Mouse (Mus musculus): ENCODE results near the gene Vash1. TPM values are rescaled to one million over a fixed set of nuclear protein-coding genes. Genes with fewer than 3 reads are reported as not detected.

Gene Vash1
- 21.1 and 27.4 TPM in 2 replicates for polyA plus RNA-seq (2016; fragmentation: Nextera tagmentation; extraction: Ambion mirVana)

GRCm38 (mm10) chr12:86678591-86679545 is at the start of gene Vash1:
Vash1 (plus strand) TSS chr12:86678700.
- WGBS: under 1% methylated on average over 94 of the region's 94 CpGs
- peaks cover 53% of the 10 kb centered on the region for H3K4me1 ChIP-seq (replicated peaks)
- H3K27ac ChIP-seq: peak within 1 kb of the TSS; percentile 98
- H3K36me3 ChIP-seq: peaks cover 16% of the 10 kb centered on the region
- DNase-seq (ENCODE audit: low spot score): peak; percentile 87
- H3K9me3 ChIP-seq: 0 out of 2 replicates have a peak, but pooled peaks cover 3% of the 10 kb centered on the region
- peaks cover 14% of the 10 kb centered on the region; the same call in 1 of the 2 replicates for H3K27me3 ChIP-seq (ENCODE audit: insufficient read depth, poor library complexity, severe bottlenecking)
- peak within 1 kb of the TSS; percentile 89 for H3K4me3 ChIP-seq

DNA sequence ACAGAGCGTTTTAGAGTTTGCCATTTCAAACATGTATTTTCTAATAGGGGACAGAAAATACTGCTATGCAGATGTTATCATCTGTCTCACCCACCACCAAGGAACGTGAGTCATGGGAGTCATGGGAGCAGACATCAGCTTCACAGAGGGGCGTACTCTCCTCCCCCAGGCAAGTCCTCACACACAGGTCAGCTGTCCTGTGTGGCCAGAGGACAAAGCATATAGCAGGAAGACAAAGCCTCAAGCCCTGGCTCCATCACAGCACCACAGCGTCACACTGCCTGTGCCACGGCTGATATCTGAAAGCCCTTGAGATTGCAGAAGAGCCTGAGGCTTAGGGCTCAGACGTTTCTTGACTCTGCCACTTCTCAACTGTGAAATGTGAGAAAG is 49.7 kb upstream of the Vash1 start:
- WGBS: 83% methylated on average over 6 of the region's 6 CpGs
- Histone ChIP-seq H3K9me3 (no peaks in the 10 kb centered on the region), H3K4me1 (replicated peaks) (no peaks in the 10 kb centered on the region), H3K27me3 (ENCODE audit: insufficient read depth, poor library complexity, severe bottlenecking) (no peaks in the 10 kb centered on the region), H3K36me3 (no peaks in the 10 kb centered on the region), H3K27ac (no peak overlapping the region), H3K4me3 (no peak overlapping the region)
- DNase-seq (ENCODE audit: low spot score): no peak

DNA sequence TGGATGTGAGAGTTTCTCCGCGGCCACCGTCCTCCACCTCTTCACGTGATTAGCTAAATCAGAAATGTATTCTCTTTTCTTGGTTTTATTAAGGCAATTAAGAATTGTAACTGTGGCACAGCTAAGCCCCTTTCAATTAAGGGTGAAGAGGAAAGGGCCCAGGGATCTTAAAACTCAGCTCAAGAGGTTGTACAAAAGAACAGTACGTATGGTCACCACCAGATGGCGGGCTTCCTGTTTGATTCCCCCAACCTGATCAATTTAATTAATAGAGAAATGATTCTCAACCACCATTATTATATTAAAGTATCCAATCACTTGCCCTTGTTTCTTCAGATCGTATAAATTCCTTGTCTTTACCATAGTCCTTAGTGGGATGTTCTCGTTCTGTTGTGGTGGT is 36.7 kb upstream of the Vash1 start:
- 36% methylated on average over 8 of the region's 8 CpGs for WGBS
- H3K4me1 ChIP-seq (replicated peaks): peaks cover 28% of the 10 kb centered on the region
- DNase-seq (ENCODE audit: low spot score): peak; percentile 23
- no peaks in the 10 kb centered on the region for H3K9me3 ChIP-seq
- H3K27ac ChIP-seq: no peak overlapping the region
- H3K36me3 ChIP-seq: no peaks in the 10 kb centered on the region
- H3K27me3 ChIP-seq (ENCODE audit: insufficient read depth, poor library complexity, severe bottlenecking): no peaks in the 10 kb centered on the region
- H3K4me3 ChIP-seq: no peak overlapping the region

DNA sequence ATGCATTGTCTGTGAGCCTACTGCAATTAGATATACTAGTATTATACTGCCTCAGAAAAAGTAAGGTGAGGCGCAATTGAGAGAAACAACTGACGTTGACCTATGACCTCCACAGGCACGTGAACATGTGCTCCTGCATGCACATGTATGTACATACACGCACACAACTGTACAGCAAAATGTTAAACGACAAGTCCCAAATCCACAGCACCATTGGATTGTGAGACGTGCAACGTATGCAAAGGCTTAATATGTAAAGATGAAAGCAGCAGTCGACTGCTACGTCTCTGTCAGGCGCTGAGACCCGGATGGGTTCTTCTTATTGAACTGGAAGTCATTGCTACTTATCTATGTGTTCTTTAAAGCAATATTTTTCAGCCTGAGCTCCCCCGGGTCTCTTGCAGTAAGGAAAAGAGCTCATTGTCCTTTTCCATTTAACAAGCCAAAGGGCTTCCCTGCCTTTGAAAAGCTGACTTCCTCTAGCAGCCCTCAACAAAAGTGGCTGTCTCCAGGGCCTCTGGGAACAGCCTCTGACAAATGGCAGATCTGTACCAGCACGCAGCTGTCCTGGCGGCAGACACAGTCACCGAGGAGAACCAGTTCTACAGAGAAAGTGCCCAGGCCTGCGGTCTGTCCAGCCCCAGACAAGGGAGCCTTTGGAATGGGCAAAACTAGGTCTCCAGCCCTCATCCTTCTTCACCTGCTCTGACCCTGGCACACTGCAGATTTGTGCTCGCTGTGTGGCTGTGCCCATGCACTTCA is 33.8 kb upstream of the Vash1 start:
- H3K36me3 ChIP-seq: no peaks in the 10 kb centered on the region
- peak overlapping the region; percentile 76 for H3K27ac ChIP-seq
- H3K27me3 ChIP-seq (ENCODE audit: insufficient read depth, poor library complexity, severe bottlenecking): no peaks in the 10 kb centered on the region
- peak; percentile 47 for DNase-seq (ENCODE audit: low spot score)
- H3K4me1 ChIP-seq (replicated peaks): peaks cover 40% of the 10 kb centered on the region
- H3K4me3 ChIP-seq: no peak overlapping the region
- no peaks in the 10 kb centered on the region for H3K9me3 ChIP-seq
- WGBS: 60% methylated on average over 17 of the region's 17 CpGs

DNA sequence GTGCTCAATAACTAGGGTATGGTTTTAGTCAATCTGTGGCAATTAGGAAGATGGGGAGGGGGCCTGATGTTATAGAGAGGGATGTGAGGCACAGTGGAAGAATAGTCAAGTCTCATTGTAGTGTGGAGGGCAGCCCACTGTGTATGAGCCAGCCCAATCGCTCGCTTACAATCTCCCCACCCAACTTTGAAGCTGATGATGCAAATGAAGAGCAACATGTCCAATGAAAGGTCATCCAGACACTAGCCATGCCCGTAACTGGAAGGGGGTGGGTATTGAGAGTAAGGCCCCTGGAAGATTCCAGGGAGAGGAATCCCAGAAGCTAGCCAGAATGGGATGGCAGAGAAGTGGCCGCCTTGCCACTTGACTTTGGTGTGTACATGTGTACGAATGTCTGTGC is 33.0 kb upstream of the Vash1 start:
- Histone ChIP-seq H3K4me3 (no peak overlapping the region), H3K9me3 (no peaks in the 10 kb centered on the region), H3K36me3 (no peaks in the 10 kb centered on the region), H3K27me3 (ENCODE audit: insufficient read depth, poor library complexity, severe bottlenecking) (no peaks in the 10 kb centered on the region), H3K27ac (peak overlapping the region; percentile 18; the same call in 1 of the 2 replicates), H3K4me1 (replicated peaks) (peaks cover 41% of the 10 kb centered on the region)
- WGBS: 83% methylated on average over 5 of the region's 5 CpGs
- DNase-seq (ENCODE audit: low spot score): no peak

GRCm38 (mm10) chr12:86646831-86647230 is 31.7 kb upstream of the Vash1 start:
- Histone ChIP-seq H3K27ac (peak overlapping the region; percentile 29; the same call in 1 of the 2 replicates), H3K9me3 (no peaks in the 10 kb centered on the region), H3K4me3 (no peak overlapping the region), H3K36me3 (no peaks in the 10 kb centered on the region), H3K4me1 (replicated peaks) (peaks cover 52% of the 10 kb centered on the region), H3K27me3 (ENCODE audit: insufficient read depth, poor library complexity, severe bottlenecking) (no peaks in the 10 kb centered on the region)
- WGBS: 75% methylated on average over 9 of the region's 9 CpGs
- DNase-seq (ENCODE audit: low spot score): no peak

- H3K4me1 ChIP-seq (replicated peaks): peaks cover 57% of the 10 kb centered on the region
- DNase-seq (ENCODE audit: low spot score): no peak
- H3K27me3 ChIP-seq (ENCODE audit: insufficient read depth, poor library complexity, severe bottlenecking): no peaks in the 10 kb centered on the region
- no peaks in the 10 kb centered on the region for H3K9me3 ChIP-seq
- H3K27ac ChIP-seq: no peak overlapping the region
- 61% methylated on average over 9 of the region's 9 CpGs for WGBS
- no peaks in the 10 kb centered on the region for H3K36me3 ChIP-seq
- no peak overlapping the region for H3K4me3 ChIP-seq
These were observed 31.2 kb upstream of the Vash1 start for GRCm38 (mm10) chr12:86647279-86647678.

GRCm38 (mm10) chr12:86647736-86648135 is 30.8 kb upstream of the Vash1 start:
- no peaks in the 10 kb centered on the region for H3K9me3 ChIP-seq
- WGBS: 86% methylated on average over 5 of the region's 5 CpGs
- no peak for DNase-seq (ENCODE audit: low spot score)
- no peak overlapping the region for H3K27ac ChIP-seq
- H3K4me1 ChIP-seq (replicated peaks): peaks cover 61% of the 10 kb centered on the region
- no peaks in the 10 kb centered on the region for H3K36me3 ChIP-seq
- H3K4me3 ChIP-seq: no peak overlapping the region
- no peaks in the 10 kb centered on the region for H3K27me3 ChIP-seq (ENCODE audit: insufficient read depth, poor library complexity, severe bottlenecking)

DNA sequence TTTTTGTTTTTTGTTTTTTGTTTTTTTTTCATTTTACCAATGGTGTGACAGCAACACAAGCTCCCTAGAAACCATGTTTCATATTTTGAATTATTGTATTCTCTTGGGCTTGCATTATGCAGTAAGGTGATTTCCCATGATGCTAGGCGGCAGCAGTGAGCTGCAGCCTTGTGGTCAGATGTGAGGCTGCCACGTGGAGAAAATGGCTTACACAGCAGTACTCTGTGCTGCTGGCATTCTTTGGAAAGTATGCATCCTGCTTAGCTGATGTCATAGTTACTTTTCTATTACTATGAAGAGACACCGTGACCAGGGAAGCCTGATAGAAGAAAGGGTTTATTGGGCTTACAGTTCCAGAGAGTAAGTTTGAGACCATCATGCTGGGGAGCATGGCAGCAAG is 30.0 kb upstream of the Vash1 start:
- Histone ChIP-seq H3K9me3 (no peaks in the 10 kb centered on the region), H3K4me1 (replicated peaks) (peaks cover 62% of the 10 kb centered on the region), H3K27me3 (ENCODE audit: insufficient read depth, poor library complexity, severe bottlenecking) (no peaks in the 10 kb centered on the region), H3K4me3 (no peak overlapping the region), H3K27ac (no peak overlapping the region), H3K36me3 (no peaks in the 10 kb centered on the region)
- no peak for DNase-seq (ENCODE audit: low spot score)
- 80% methylated on average over 3 of the region's 3 CpGs for WGBS

- WGBS: 84% methylated on average over 8 of the region's 8 CpGs
- no peaks in the 10 kb centered on the region for H3K27me3 ChIP-seq (ENCODE audit: insufficient read depth, poor library complexity, severe bottlenecking)
- H3K4me3 ChIP-seq: no peak overlapping the region
- no peaks in the 10 kb centered on the region for H3K9me3 ChIP-seq
- peaks cover 49% of the 10 kb centered on the region for H3K4me1 ChIP-seq (replicated peaks)
- no peak for DNase-seq (ENCODE audit: low spot score)
- H3K27ac ChIP-seq: no peak overlapping the region
- H3K36me3 ChIP-seq: no peaks in the 10 kb centered on the region
These were observed 27.1 kb upstream of the Vash1 start for GRCm38 (mm10) chr12:86651301-86651860.

DNA sequence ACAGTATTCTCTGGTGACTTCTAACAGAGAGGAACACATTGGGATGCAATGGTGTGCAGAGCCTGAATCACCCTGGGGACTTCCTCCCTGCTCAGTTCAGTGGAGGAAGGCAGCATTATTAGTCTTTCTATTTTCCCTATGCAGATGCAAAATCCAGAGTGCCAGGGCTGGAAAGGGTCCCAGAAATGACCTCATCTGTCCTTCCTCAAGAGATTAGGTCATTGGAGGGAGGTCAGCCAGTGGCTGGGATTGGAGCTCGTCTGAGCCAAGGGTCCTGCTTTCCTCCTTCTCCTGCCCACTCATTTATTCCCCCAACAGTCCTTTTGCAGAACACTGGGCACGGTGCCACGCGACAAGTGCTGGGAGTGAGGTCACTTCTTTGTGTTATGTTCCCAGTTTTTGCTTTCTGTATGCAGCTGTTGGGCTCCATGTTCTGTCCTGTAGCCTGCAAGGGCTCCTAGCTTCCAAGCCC is 25.9 kb upstream of the Vash1 start:
- Histone ChIP-seq H3K4me3 (no peak overlapping the region), H3K9me3 (no peaks in the 10 kb centered on the region), H3K27me3 (ENCODE audit: insufficient read depth, poor library complexity, severe bottlenecking) (no peaks in the 10 kb centered on the region), H3K4me1 (replicated peaks) (peaks cover 37% of the 10 kb centered on the region), H3K27ac (0 out of 2 replicates have a peak overlapping the region, but pooled peaks have one; percentile 35), H3K36me3 (no peaks in the 10 kb centered on the region)
- DNase-seq (ENCODE audit: low spot score): no peak
- WGBS: 83% methylated on average over 4 of the region's 4 CpGs

DNA sequence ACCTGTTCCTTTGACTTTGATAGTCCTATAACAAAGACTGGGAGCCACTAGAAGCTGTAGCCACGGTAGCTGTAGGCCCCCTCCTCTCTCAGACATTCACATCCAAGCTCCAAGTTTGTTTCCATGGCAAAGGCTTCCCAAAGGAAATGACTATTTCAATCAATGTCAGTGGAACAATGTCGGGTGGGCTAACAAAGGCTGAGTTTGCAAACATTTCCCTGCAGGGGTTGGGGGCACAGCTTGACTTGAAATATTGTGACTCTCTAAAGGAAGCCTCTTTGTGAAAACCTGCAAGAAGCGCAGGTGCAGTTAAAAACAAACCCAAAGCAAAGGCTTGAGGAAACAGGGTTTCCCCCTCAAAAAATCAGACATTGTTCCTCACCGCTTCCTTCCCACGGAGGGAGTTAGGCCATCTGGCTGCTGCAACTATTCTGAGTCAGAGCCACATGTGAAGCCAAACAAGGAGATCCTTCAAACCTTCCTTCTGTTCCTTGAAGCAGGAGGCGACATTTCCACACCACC is 19.0 kb upstream of the Vash1 start:
- H3K36me3 ChIP-seq: no peaks in the 10 kb centered on the region
- H3K27me3 ChIP-seq (ENCODE audit: insufficient read depth, poor library complexity, severe bottlenecking): no peaks in the 10 kb centered on the region; the same call in 1 of the 2 replicates

More for the DNA sequence above, 19.0 kb upstream of the Vash1 start:
- H3K4me3 ChIP-seq: no peak overlapping the region
- peak; percentile 62 for DNase-seq (ENCODE audit: low spot score)
- no peaks in the 10 kb centered on the region for H3K9me3 ChIP-seq
- 21% methylated on average over 6 of the region's 6 CpGs for WGBS
- peak overlapping the region; percentile 85 for H3K27ac ChIP-seq
- H3K4me1 ChIP-seq (replicated peaks): peaks cover 32% of the 10 kb centered on the region
